Comparison of ENCODE assay signal across 16 mouse cellular contexts in genomic region chr10:22633406-22634306, GRCm38 (mm10). TPM values are rescaled to one million over a fixed set of nuclear protein-coding genes. Genes with fewer than 3 reads are reported as not detected.
A peak's percentile ranks its signal among the peaks of the same experiment; 100 is the strongest.
DNase-seq lines count a peak whose midpoint lies in the region; ATAC-seq and TF ChIP-seq lines count a peak whose summit lies in the region.
"Had no signal": no experiment of that assay in that cellular context is flagged by ENCODE, and none has a peak within 500 bp of the region (broad histone marks: within the 10 kb centered on the region; RNA-seq: fewer than 3 reads in every experiment).

No protein-coding gene starts in this region.

- no peak for DNase-seq in kidney, postnatal 10 days
- DNase-seq in CH12.LX (ENCODE audit: extremely low read depth) = peak; percentile 16
- DNase-seq in midbrain, embryonic 11.5 days (ENCODE audit: low spot score, missing footprints) = no peak
- DNase-seq in adrenal gland, postnatal 36 days = no peak
- no peak for DNase-seq in spleen, postnatal 36 days (ENCODE audit: low spot score in 2 of 2)
- DNase-seq in kidney, adult 9 months = no peak
- DNase-seq: cerebellum, postnatal 25 days; gastrocnemius, adult 2 months; heart, adult 11 months; kidney, postnatal 14 days; layer of hippocampus, adult 9-11 months; lung, adult 18-20 months; thymus, postnatal 25 days had no signal

- 46% methylated on average over 6 of the region's 6 CpGs for WGBS in kidney, embryonic 14.5 days
- 42% methylated on average over 6 of the region's 6 CpGs for WGBS in forebrain, embryonic 12.5 days
- 38% methylated on average over 6 of the region's 6 CpGs for WGBS in midbrain, embryonic 11.5 days

- in situ Hi-C loops in CH12.LX (cut with MboI; ENCODE audit: low pct_ligation_motif_present, low pct_unique_long_range_greater_than_20kb, low sequenced_read_pairs) = no loop called here

- H3K4me1 ChIP-seq in kidney, embryonic 14.5 days (ENCODE audit: control insufficient read depth, insufficient read depth, low read length) = no peaks in the 10 kb centered on the region
- H3K4me1 ChIP-seq in CH12.LX (ENCODE audit: control insufficient read depth in 1 of 2, insufficient read depth in 2 of 2) = peaks cover 0 to 34% of the 10 kb centered on the region in 2 experiments; a peak in 2 of 4 replicates
- H3K4me1 ChIP-seq in forebrain, embryonic 12.5 days = peaks cover 9% of the 10 kb centered on the region
- H3K4me1 ChIP-seq in midbrain, embryonic 11.5 days (ENCODE audit: control insufficient read depth, insufficient read depth, low read length) = no peaks in the 10 kb centered on the region
- H3K4me1 ChIP-seq: heart, embryonic 15.5 days had no signal

- TF ChIP-seq EP300 in CH12.LX (IDR thresholded peaks at IDR 0.05; ENCODE audit: low read length) = no peak

- dilution Hi-C loops in CH12.LX (cut with MboI; ENCODE audit: extremely low pct_ligation_motif_present, extremely low pct_unique_long_range_greater_than_20kb, low sequenced_read_pairs) = no loop called here

- no peaks in the 10 kb centered on the region for H3K79me2 ChIP-seq in CH12.LX (replicated peaks; ENCODE audit: control insufficient read depth, extremely low read depth, insufficient read depth, poor library complexity, severe bottlenecking)

- no peak overlapping the region for H3K9ac ChIP-seq in kidney, embryonic 14.5 days (ENCODE audit: low read depth, low read length)
- H3K9ac ChIP-seq in CH12.LX (ENCODE audit: insufficient read depth, low read depth) = no peak overlapping the region
- no peak overlapping the region for H3K9ac ChIP-seq in forebrain, embryonic 12.5 days
- no peak overlapping the region for H3K9ac ChIP-seq in midbrain, embryonic 11.5 days (ENCODE audit: low read length)
- H3K9ac ChIP-seq: heart, embryonic 15.5 days had no signal

- TF ChIP-seq POLR2A in CH12.LX (IDR thresholded peaks at IDR 0.05; ENCODE audit: low read depth, low read length) = no peak

- H3K27me3 ChIP-seq in kidney, embryonic 14.5 days (ENCODE audit: control insufficient read depth, insufficient read depth, low read length) = no peaks in the 10 kb centered on the region
- H3K27me3 ChIP-seq in CH12.LX (replicated peaks) = no peaks in the 10 kb centered on the region
- H3K27me3 ChIP-seq in forebrain, embryonic 12.5 days = no peaks in the 10 kb centered on the region
- no peaks in the 10 kb centered on the region for H3K27me3 ChIP-seq in midbrain, embryonic 11.5 days (ENCODE audit: control insufficient read depth, insufficient read depth, low read length)
- H3K27me3 ChIP-seq: heart, embryonic 15.5 days had no signal

- peak; percentile 52; the same call in 1 of the 2 replicates for ATAC-seq in kidney, embryonic 14.5 days (ENCODE audit: low FRiP score, low TSS enrichment)
- peak; percentile 60; the same call in 1 of the 2 replicates for ATAC-seq in forebrain, embryonic 12.5 days (ENCODE audit: low FRiP score)
- peak; percentile 73 for ATAC-seq in midbrain, embryonic 11.5 days (ENCODE audit: low FRiP score)

- H3K27ac ChIP-seq in kidney, embryonic 14.5 days (ENCODE audit: low read depth, low read length) = no peak overlapping the region
- H3K27ac ChIP-seq in CH12.LX (ENCODE audit: insufficient read depth, low read depth) = no peak overlapping the region
- no peak overlapping the region for H3K27ac ChIP-seq in forebrain, embryonic 12.5 days
- H3K27ac ChIP-seq in midbrain, embryonic 11.5 days (ENCODE audit: low read depth, low read length) = no peak overlapping the region
- H3K27ac ChIP-seq: gastrocnemius, adult 2 months; heart, embryonic 15.5 days had no signal

- TF ChIP-seq CTCF in CH12.LX (conservative IDR thresholded peaks at IDR 0.05 in 1 of 2, IDR thresholded peaks at IDR 0.05 in 1 of 2; ENCODE audit: low read depth in 2 of 2, low read length in 2 of 2) = no peak

- H3K36me3 ChIP-seq in kidney, embryonic 14.5 days (ENCODE audit: control insufficient read depth, insufficient read depth, low read length) = no peaks in the 10 kb centered on the region
- no peaks in the 10 kb centered on the region for H3K36me3 ChIP-seq in CH12.LX (replicated peaks in 1 of 2; ENCODE audit: control insufficient read depth in 1 of 2, insufficient read depth in 1 of 2, low read length in 1 of 2)
- no peaks in the 10 kb centered on the region for H3K36me3 ChIP-seq in forebrain, embryonic 12.5 days (replicated peaks)
- no peaks in the 10 kb centered on the region for H3K36me3 ChIP-seq in midbrain, embryonic 11.5 days (ENCODE audit: control insufficient read depth, insufficient read depth, low read length)
- H3K36me3 ChIP-seq: heart, embryonic 15.5 days had no signal

- H3K9me3 ChIP-seq in kidney, embryonic 14.5 days (ENCODE audit: control insufficient read depth, low read length) = no peaks in the 10 kb centered on the region
- H3K9me3 ChIP-seq in CH12.LX (replicated peaks; ENCODE audit: low read length) = no peaks in the 10 kb centered on the region
- no peaks in the 10 kb centered on the region for H3K9me3 ChIP-seq in forebrain, embryonic 12.5 days
- no peaks in the 10 kb centered on the region for H3K9me3 ChIP-seq in midbrain, embryonic 11.5 days (ENCODE audit: control insufficient read depth, low read length)
- H3K9me3 ChIP-seq: heart, embryonic 15.5 days had no signal

- H3K4me3 ChIP-seq in kidney, embryonic 14.5 days (ENCODE audit: low read length) = no peak overlapping the region
- H3K4me3 ChIP-seq in CH12.LX (replicated peaks in 1 of 3; ENCODE audit: low read depth in 2 of 3, low read length in 2 of 3, poor library complexity in 1 of 3) = no peak overlapping the region
- H3K4me3 ChIP-seq in forebrain, embryonic 12.5 days (replicated peaks) = no peak overlapping the region
- no peak overlapping the region for H3K4me3 ChIP-seq in midbrain, embryonic 11.5 days (ENCODE audit: low read depth, low read length)
- H3K4me3 ChIP-seq: gastrocnemius, adult 2 months; heart, embryonic 15.5 days had no signal

- TF ChIP-seq RAD21 in CH12.LX (IDR thresholded peaks at IDR 0.05; ENCODE audit: low read depth, low read length) = no peak

- no peak overlapping the region for H3K4me2 ChIP-seq in kidney, embryonic 14.5 days (replicated peaks; ENCODE audit: low read depth, low read length)
- no peak overlapping the region for H3K4me2 ChIP-seq in CH12.LX (ENCODE audit: insufficient read depth, low read depth, poor library complexity, severe bottlenecking)
- H3K4me2 ChIP-seq in forebrain, embryonic 12.5 days = no peak overlapping the region
- no peak overlapping the region for H3K4me2 ChIP-seq in midbrain, embryonic 11.5 days
- H3K4me2 ChIP-seq: heart, embryonic 15.5 days had no signal

TF ChIP-seq in CH12.LX, 34 proteins besides CTCF, POLR2A, EP300 and RAD21:
- TF ChIP-seq ZNF384 (IDR thresholded peaks at IDR 0.05; ENCODE audit: low read depth, low read length) (no peak), JUN (IDR thresholded peaks at IDR 0.05; ENCODE audit: insufficient read depth, low read depth, low read length) (no peak), NRF1 (IDR thresholded peaks at IDR 0.05; ENCODE audit: low read depth, low read length) (no peak), CHD1 (IDR thresholded peaks at IDR 0.05; ENCODE audit: low read depth, low read length) (no peak), NELFE (IDR thresholded peaks at IDR 0.05; ENCODE audit: low read depth, low read length) (no peak), USF2 (conservative IDR thresholded peaks at IDR 0.05; ENCODE audit: low read depth, low read length) (no peak), USF1 (IDR thresholded peaks at IDR 0.05; ENCODE audit: low read depth, low read length) (no peak), KAT2A (IDR thresholded peaks at IDR 0.05; ENCODE audit: insufficient replicate concordance, low read length) (no peak), HCFC1 (IDR thresholded peaks at IDR 0.05; ENCODE audit: low read depth, low read length) (no peak), ZMIZ1 (IDR thresholded peaks at IDR 0.05; ENCODE audit: low read depth, low read length) (no peak), RCOR1 (conservative IDR thresholded peaks at IDR 0.05; ENCODE audit: low read depth, low read length) (no peak), CHD2 (IDR thresholded peaks at IDR 0.05; ENCODE audit: low read length) (no peak), IRF4 (IDR thresholded peaks at IDR 0.05; ENCODE audit: low read depth, low read length) (no peak)

RNA-seq across cellular contexts. Expression of gene Slc2a12, which starts 11.2 kb away (rescaled TPM):
- 0.97 and 2.2 TPM in 2 replicates for polyA plus RNA-seq in kidney, embryonic 14.5 days (2014; fragmentation: Nextera tagmentation; extraction: Ambion mirVana)
- total RNA-seq in CH12.LX (2012; rRNA removed) = 0.13 and 0.25 TPM in 2 replicates
- not detected in 2 replicates for total RNA-seq in CH12.LX (2014; rRNA removed)
- polyA plus RNA-seq in CH12.LX (2012; ENCODE audit: insufficient read length, low read depth) = not detected in 2 replicates
- 1.8 and 2.1 TPM in 2 replicates for polyA plus RNA-seq in forebrain, embryonic 12.5 days (2016; fragmentation: Nextera tagmentation; extraction: Ambion mirVana)
- polyA plus RNA-seq in midbrain, embryonic 11.5 days (2014; fragmentation: Nextera tagmentation; extraction: Ambion mirVana) = 3.2 and 4.2 TPM in 2 replicates
- under 1 TPM; 0.89 to 0.99 TPM for total RNA-seq in adrenal gland, postnatal 36 days (2021)
